Mouse (Mus musculus) CH12.LX (cell line): ENCODE data around the gene Srgap1. TPM values are rescaled to one million over a fixed set of nuclear protein-coding genes. Genes with fewer than 3 reads are reported as not detected.

Source experiments
- DNase-seq: peaks from one replicate; pipeline ENCODE4 v3.0.0-alpha.2; 2013; ENCODE audit errors: extremely low read depth
- H3K27ac ChIP-seq: 2 replicates; pipeline ENCODE4 v1.5.1; 2012; ENCODE audit warnings: low read depth, mild to moderate bottlenecking, control low read depth, moderate library complexity; ENCODE audit not compliant: insufficient read depth
- H3K27me3 ChIP-seq: replicated peaks from 2 replicates; pipeline ENCODE3; 2012; ENCODE audit warnings: inconsistent platforms
- H3K36me3 ChIP-seq, 2 experiments: replicated peaks in 1 of 2; 2 replicates each; pipeline versions ENCODE3 to v1.6.1; 2012; ENCODE audit warnings: inconsistent platforms in 1 of 2, low read length in 1 of 2, mild to moderate bottlenecking in 1 of 2, mixed read lengths in 1 of 2, moderate library complexity in 1 of 2; ENCODE audit not compliant: control insufficient read depth in 1 of 2, insufficient read depth in 1 of 2
- H3K4me1 ChIP-seq, 2 experiments: 2 replicates each; pipeline ENCODE4 v1.6.1; 2012; ENCODE audit warnings: inconsistent platforms in 1 of 2, moderate library complexity in 1 of 2; ENCODE audit not compliant: insufficient read depth in 2 of 2, control insufficient read depth in 1 of 2
- H3K4me2 ChIP-seq: 2 replicates; pipeline ENCODE4 v1.6.1; 2012; ENCODE audit warnings: low read depth, mild to moderate bottlenecking, control low read depth; ENCODE audit not compliant: poor library complexity, insufficient read depth, severe bottlenecking
- H3K4me3 ChIP-seq, 3 experiments: fragments of 150-350 bp in 1 of 3; sonication (generic) in 1 of 3; replicated peaks in 1 of 3; 2 replicates each; pipeline versions ENCODE3 to v1.5.1; 2011 to 2012; ENCODE audit warnings: low read depth in 2 of 3, low read length in 2 of 3, mild to moderate bottlenecking in 2 of 3, moderate library complexity in 2 of 3, control low read depth in 1 of 3, improper control_type of control experiment in 1 of 3, inconsistent platforms in 1 of 3, mixed read lengths in 1 of 3; ENCODE audit not compliant: poor library complexity in 1 of 3
- H3K79me2 ChIP-seq: replicated peaks from 2 replicates; pipeline ENCODE4 v1.6.1; 2012; ENCODE audit warnings: mild to moderate bottlenecking, moderate library complexity; ENCODE audit not compliant: control insufficient read depth, poor library complexity, insufficient read depth, severe bottlenecking; ENCODE audit errors: extremely low read depth
- H3K9ac ChIP-seq: 2 replicates; pipeline ENCODE4 v1.6.1; 2012; ENCODE audit warnings: low read depth, mild to moderate bottlenecking, control low read depth, moderate library complexity; ENCODE audit not compliant: insufficient read depth
- H3K9me3 ChIP-seq: replicated peaks from 2 replicates; pipeline ENCODE3; 2012; ENCODE audit warnings: low read length, inconsistent platforms, mixed read lengths
- BHLHE40 ChIP-seq: IDR thresholded peaks from 2 replicates; pipeline ENCODE4 v1.6.1; 2011; ENCODE audit warnings: mild to moderate bottlenecking, low read depth, low read length, improper control_type of control experiment
- CHD2 ChIP-seq: IDR thresholded peaks from 2 replicates; pipeline ENCODE4 v1.6.1; 2011; ENCODE audit warnings: low read length, improper control_type of control experiment
- CTCF ChIP-seq, 2 experiments: IDR thresholded peaks in 1 of 2; conservative IDR thresholded peaks in 1 of 2; 2 replicates each; pipeline ENCODE4 v1.5.1; 2011 to 2012; ENCODE audit warnings: low read depth in 2 of 2, low read length in 2 of 2, improper control_type of control experiment in 1 of 2, inconsistent platforms in 1 of 2, mild to moderate bottlenecking in 1 of 2, moderate library complexity in 1 of 2
- EP300 ChIP-seq: IDR thresholded peaks from 2 replicates; pipeline ENCODE4 v1.6.1; 2011; ENCODE audit warnings: low read length, improper control_type of control experiment
- GABPA ChIP-seq: IDR thresholded peaks from 2 replicates; pipeline ENCODE4 v1.6.1; 2012; ENCODE audit warnings: low read depth, low read length, improper control_type of control experiment, inconsistent platforms; ENCODE audit not compliant: insufficient replicate concordance
- JUN ChIP-seq: IDR thresholded peaks from 2 replicates; pipeline ENCODE4 v1.6.1; 2011; ENCODE audit warnings: low read depth, mild to moderate bottlenecking, low read length, improper control_type of control experiment, moderate library complexity; ENCODE audit not compliant: insufficient read depth
- MAFK ChIP-seq: IDR thresholded peaks from 2 replicates; pipeline ENCODE4 v1.6.1; 2011; ENCODE audit warnings: low read length, improper control_type of control experiment; ENCODE audit not compliant: insufficient replicate concordance
- MAZ ChIP-seq: IDR thresholded peaks from 2 replicates; pipeline ENCODE4 v1.6.1; 2012; ENCODE audit warnings: low read depth, mild to moderate bottlenecking, inconsistent platforms, low read length, improper control_type of control experiment, moderate library complexity
- MEF2A ChIP-seq: IDR thresholded peaks from 2 replicates; pipeline ENCODE4 v1.6.1; 2014; ENCODE audit warnings: low read depth, mild to moderate bottlenecking, inconsistent platforms, low read length, improper control_type of control experiment, borderline replicate concordance
- PAX5 ChIP-seq: IDR thresholded peaks from 2 replicates; pipeline ENCODE4 v1.6.1; 2012; ENCODE audit warnings: low read length, inconsistent platforms, mixed read lengths
- POLR2AphosphoS2 ChIP-seq: IDR thresholded peaks from 2 replicates; pipeline ENCODE4 v1.6.1; 2011; ENCODE audit warnings: low read depth, low read length, improper control_type of control experiment
- RAD21 ChIP-seq: IDR thresholded peaks from 2 replicates; pipeline ENCODE4 v1.6.1; 2011; ENCODE audit warnings: low read depth, mild to moderate bottlenecking, low read length, improper control_type of control experiment, moderate library complexity
- SMC3 ChIP-seq: IDR thresholded peaks from 2 replicates; pipeline ENCODE4 v1.6.1; 2011; ENCODE audit warnings: low read depth, low read length, improper control_type of control experiment
- TBP ChIP-seq: conservative IDR thresholded peaks from 2 replicates; pipeline ENCODE4 v1.6.1; 2011; ENCODE audit warnings: low read depth, low read length, improper control_type of control experiment
- ZC3H11A ChIP-seq: IDR thresholded peaks from 2 replicates; pipeline ENCODE4 v1.6.1; 2012; ENCODE audit warnings: low read depth, mild to moderate bottlenecking, inconsistent platforms, low read length, improper control_type of control experiment
- dilution Hi-C: fragments of 300-500 bp; cut with MboI; formaldehyde crosslinking; loops from 2 replicates; pipeline ENCODE4 v1.14.3; 2020; ENCODE audit warnings: low sequenced_read_pairs; ENCODE audit not compliant: extremely low pct_unique_long_range_greater_than_20kb, extremely low pct_ligation_motif_present
- in situ Hi-C: fragments of 300-500 bp; cut with MboI; formaldehyde crosslinking; loops from 3 replicates; pipeline ENCODE4 v1.14.3; 2019; ENCODE audit warnings: low sequenced_read_pairs, low pct_ligation_motif_present, low pct_unique_long_range_greater_than_20kb, mixed read lengths
- polyA plus RNA-seq: library from polyadenylated mRNA; unstranded; fragments of >175 nt; gene quantifications from 2 replicates; pipeline ENCODE4 v1.2.1, GENCODE M21; 2012; ENCODE audit warnings: low read depth; ENCODE audit not compliant: insufficient read length
- total RNA-seq, 2 experiments: library from RNA; depleted of rRNA; stranded (reverse); fragments of 300-350 nt in 1 of 2; fragments of >200 nt in 1 of 2; gene quantifications; 2 replicates each; pipeline ENCODE4 v1.2.3; 2012 to 2014

The Srgap1 gene
- total and polyA plus RNA-seq, 3 experiments: not detected

DNA sequence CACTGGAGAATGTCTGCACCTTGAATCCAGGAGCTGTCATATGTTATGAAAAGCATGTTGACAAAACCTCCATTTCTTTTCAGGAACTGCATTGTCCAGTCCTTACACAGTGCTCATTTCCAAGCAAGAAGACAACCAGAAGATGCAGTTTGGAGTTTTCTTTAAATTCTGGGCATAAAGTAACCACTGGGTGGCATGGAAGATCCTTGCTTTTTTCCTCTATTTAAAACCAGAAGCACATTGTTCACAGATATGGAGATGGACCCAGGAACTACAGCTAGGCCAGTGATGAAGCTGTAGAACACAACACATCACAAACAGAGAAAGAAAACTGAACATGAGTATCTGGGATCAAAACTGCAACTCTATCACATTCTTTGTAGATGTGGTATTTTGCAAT lies 22.0 kb upstream of the Srgap1 start:
- H3K79me2 ChIP-seq: no peaks in the 10 kb centered on the region
- no peak overlapping the region for H3K9ac ChIP-seq
- no peak for DNase-seq
- H3K9me3 ChIP-seq: no peaks in the 10 kb centered on the region
- H3K4me1 ChIP-seq: no peaks in the 10 kb centered on the region
- TF ChIP-seq CTCF (conservative IDR thresholded peaks at IDR 0.05 in 1 of 2, IDR thresholded peaks at IDR 0.05 in 1 of 2; ENCODE audit: low read depth in 2 of 2, low read length in 2 of 2): peak in 1 of 2 experiments; percentile 42; a peak in 2 of 4 replicates
- no peak for TF ChIP-seq GABPA
- TF ChIP-seq PAX5: no peak
- TF ChIP-seq MAZ: no peak
- no peak for TF ChIP-seq MEF2A
- TF ChIP-seq SMC3: 0 out of 2 replicates have a peak, but pooled peaks have one; percentile 4
- no peak for TF ChIP-seq TBP
- peak; percentile 37 for TF ChIP-seq RAD21
- no peak for TF ChIP-seq MAFK
- TF ChIP-seq POLR2AphosphoS2: no peak
- H3K4me3 ChIP-seq: no peak overlapping the region
- in situ Hi-C loops: loop anchor here (10.0 to 25.0 kb wide), 2 partner anchors 307 to 434 kb away; no protein-coding TSS in a partner anchor
- dilution Hi-C loops: no loop called here
- H3K36me3 ChIP-seq: no peaks in the 10 kb centered on the region
- no peaks in the 10 kb centered on the region for H3K27me3 ChIP-seq
- no peak overlapping the region for H3K4me2 ChIP-seq
- H3K27ac ChIP-seq: no peak overlapping the region

DNA sequence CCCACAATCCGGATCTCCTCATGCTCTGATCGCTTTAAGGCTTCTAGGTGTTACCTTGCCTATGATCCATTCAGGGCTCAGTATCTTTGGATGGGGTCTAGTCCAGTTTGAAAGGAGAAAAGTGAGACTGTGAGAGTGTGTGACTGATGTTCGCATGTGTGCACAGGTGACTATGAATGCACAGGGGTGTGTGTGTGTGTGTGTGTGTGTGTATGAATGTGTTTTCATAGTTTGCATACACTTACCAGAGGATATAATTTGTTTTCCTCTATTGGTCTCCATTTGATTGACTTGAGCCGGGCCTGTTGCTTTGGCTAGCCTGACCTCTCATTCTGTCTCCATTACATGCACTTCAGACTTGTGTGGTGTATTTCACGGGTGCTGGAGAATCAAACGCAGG lies 8.7 kb upstream of the Srgap1 start:
- no peaks in the 10 kb centered on the region for H3K9me3 ChIP-seq
- DNase-seq: no peak
- TF ChIP-seq CHD2: no peak
- TF ChIP-seq PAX5: no peak
- TF ChIP-seq BHLHE40: no peak
- TF ChIP-seq ZC3H11A: no peak
- no peak for TF ChIP-seq EP300
- no peak for TF ChIP-seq CTCF (conservative IDR thresholded peaks at IDR 0.05 in 1 of 2, IDR thresholded peaks at IDR 0.05 in 1 of 2; ENCODE audit: low read depth in 2 of 2, low read length in 2 of 2)
- no peak for TF ChIP-seq JUN
- TF ChIP-seq GABPA: no peak
- no peak for TF ChIP-seq SMC3
- TF ChIP-seq, all 38 proteins: peak for 0
- peaks cover 0 to 7% of the 10 kb centered on the region in 2 experiments; a peak in 1 of 4 replicates for H3K4me1 ChIP-seq
- in situ Hi-C loops: loop anchor here (25.0 kb wide), 1 partner anchor 294 kb away; no protein-coding TSS in a partner anchor
- H3K4me2 ChIP-seq: no peak overlapping the region
- H3K27me3 ChIP-seq: no peaks in the 10 kb centered on the region
- H3K9ac ChIP-seq: no peak overlapping the region
- H3K27ac ChIP-seq: no peak overlapping the region
- no peaks in the 10 kb centered on the region for H3K36me3 ChIP-seq
- no peaks in the 10 kb centered on the region for H3K79me2 ChIP-seq
- dilution Hi-C loops: no loop called here
- H3K4me3 ChIP-seq: no peak overlapping the region
